Mouse (Mus musculus): ENCODE results near the gene Gm20388. TPM values are rescaled to one million over a fixed set of nuclear protein-coding genes. Genes with fewer than 3 reads are reported as not detected.

Gm20388 gene
- polyA plus RNA-seq, 1 experiment = 59.3 TPM

DNA sequence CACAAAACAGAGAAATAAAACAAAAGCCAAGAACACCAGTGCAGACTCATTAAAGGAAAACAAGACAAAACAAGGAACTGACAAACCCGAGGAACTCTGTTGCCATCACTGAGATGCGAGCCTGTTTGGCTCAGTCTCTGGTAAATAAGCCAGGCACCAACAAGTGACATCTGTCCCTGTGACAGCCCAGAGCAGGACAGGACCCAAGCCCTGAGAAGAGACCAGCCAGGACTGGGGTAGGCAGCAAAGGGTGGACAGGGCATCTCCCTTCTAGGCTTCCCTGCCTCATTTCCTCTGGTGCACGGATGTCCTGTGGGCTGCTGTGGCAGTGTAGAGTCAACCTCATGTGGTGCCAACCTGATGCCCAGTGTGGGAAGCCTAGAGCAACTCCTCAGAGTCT, 2752.5 kb downstream of the Gm20388 start:
- DNase-seq (ENCODE audit: low read depth) = no peak

DNA sequence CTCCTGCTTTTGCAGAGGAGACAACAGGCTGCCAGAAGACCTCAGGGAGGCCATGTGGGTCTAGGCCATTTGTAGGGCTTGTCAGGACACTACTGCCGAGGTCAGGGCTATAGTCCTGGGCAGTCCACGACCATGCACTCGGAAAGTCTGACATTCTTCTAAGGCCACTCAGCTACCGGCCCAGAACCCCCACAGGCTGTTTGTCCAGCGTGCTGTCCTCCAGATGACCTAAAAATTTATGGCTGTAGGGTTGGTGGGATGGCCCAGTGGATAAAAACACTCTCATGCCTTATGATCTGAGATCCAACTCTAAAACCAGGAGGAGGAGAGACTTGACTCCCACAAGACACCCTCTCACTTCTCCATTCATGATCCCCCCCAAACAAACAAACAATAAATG, 2753.0 kb downstream of the Gm20388 start:
- TF ChIP-seq POLR2A (IDR thresholded peaks at IDR 0.05; ENCODE audit: borderline replicate concordance, extremely low read depth, insufficient read depth, insufficient read length, poor library complexity, severe bottlenecking) (no peak), CTCF (IDR thresholded peaks at IDR 0.05; ENCODE audit: borderline replicate concordance, extremely low read depth, insufficient read depth, insufficient read length) (no peak)
- no peak for DNase-seq (ENCODE audit: low read depth)

More for the DNA sequence above, 2752.5 kb downstream of the Gm20388 start:
- TF ChIP-seq CTCF (IDR thresholded peaks at IDR 0.05; ENCODE audit: borderline replicate concordance, extremely low read depth, insufficient read depth, insufficient read length) (no peak), POLR2A (IDR thresholded peaks at IDR 0.05; ENCODE audit: borderline replicate concordance, extremely low read depth, insufficient read depth, insufficient read length, poor library complexity, severe bottlenecking) (no peak)

DNA sequence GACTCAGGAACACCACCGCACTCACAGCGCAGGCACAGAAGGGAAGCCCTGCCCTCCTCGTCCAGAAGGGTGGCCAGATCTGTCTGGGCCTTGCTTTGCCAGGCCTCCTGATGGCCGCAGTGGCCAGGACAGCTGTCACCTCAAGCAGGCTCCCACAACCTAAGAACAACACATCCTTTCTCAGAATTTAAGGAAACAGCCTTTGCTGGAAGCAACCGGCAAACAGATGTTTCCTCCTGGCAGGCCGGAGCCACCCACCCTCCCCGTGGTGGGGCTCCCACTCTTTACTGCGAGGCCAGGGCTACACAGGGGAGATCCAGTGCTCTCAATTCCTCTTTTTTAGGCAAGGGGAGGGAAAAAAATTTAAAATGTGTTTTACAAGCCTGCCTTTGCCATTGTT, 2754.6 kb downstream of the Gm20388 start:
- TF ChIP-seq CTCF (IDR thresholded peaks at IDR 0.05; ENCODE audit: borderline replicate concordance, extremely low read depth, insufficient read depth, insufficient read length) = no peak
- TF ChIP-seq POLR2A (IDR thresholded peaks at IDR 0.05; ENCODE audit: borderline replicate concordance, extremely low read depth, insufficient read depth, insufficient read length, poor library complexity, severe bottlenecking) = no peak
- peak; percentile 75 for DNase-seq (ENCODE audit: low read depth)

DNA sequence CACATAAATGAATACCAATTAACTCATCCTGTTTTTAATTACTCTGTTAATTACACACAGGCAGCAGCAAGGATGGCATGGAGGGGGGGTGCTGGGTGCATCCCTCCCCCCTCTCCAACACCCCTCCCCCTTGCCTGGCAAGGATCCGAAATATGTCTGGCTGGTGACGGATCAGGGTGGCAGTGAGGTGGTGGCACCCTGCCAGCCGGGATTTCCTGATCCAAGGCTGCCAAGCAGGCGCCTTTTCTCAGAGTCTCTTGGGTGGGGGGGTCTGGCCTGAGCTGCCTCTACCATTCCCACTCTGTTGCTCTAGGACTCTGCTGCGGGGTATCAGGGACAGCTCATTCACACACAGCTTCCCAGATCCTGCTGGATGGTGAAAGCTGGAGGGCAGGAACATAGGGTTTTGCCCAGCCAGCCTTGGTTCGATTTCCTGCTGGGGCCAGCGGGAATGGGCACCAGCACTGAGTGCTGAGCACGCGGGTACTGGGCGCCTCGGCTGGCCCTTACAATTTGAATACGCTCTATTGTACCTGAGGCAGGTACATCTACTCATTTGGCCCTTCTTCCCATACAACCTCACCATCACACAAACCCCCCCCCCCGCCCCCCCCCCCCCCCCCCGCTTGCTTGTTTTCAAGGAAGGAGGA, 2755.2 kb downstream of the Gm20388 start:
- peak; percentile 95 for DNase-seq (ENCODE audit: low read depth)
- TF ChIP-seq POLR2A (IDR thresholded peaks at IDR 0.05; ENCODE audit: borderline replicate concordance, extremely low read depth, insufficient read depth, insufficient read length, poor library complexity, severe bottlenecking) = no peak
- TF ChIP-seq CTCF (IDR thresholded peaks at IDR 0.05; ENCODE audit: borderline replicate concordance, extremely low read depth, insufficient read depth, insufficient read length) = no peak

DNA sequence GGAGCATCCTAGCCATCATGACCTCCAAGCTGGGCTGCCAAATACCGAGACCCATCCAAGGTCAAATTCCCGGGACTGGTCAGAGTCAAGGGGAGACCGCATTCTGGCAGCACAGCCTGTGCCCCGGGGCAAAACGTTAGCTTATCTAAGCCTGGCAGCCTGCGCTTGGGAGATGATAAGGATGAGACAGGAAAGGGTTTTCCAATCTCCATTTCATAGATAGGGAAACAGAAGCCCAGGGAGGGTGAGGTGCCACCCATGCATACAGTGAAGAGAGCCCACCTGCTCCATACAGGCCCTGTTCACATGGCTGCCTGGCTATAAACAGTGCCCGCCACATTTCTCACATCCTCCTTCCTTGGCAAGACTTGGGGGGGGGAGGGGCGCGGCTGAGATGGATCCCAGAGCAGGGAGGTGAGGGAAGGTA, 2755.7 kb downstream of the Gm20388 start:
- TF ChIP-seq POLR2A (IDR thresholded peaks at IDR 0.05; ENCODE audit: borderline replicate concordance, extremely low read depth, insufficient read depth, insufficient read length, poor library complexity, severe bottlenecking) (no peak), CTCF (IDR thresholded peaks at IDR 0.05; ENCODE audit: borderline replicate concordance, extremely low read depth, insufficient read depth, insufficient read length) (no peak)
- DNase-seq (ENCODE audit: low read depth) = peak; percentile 62

DNA sequence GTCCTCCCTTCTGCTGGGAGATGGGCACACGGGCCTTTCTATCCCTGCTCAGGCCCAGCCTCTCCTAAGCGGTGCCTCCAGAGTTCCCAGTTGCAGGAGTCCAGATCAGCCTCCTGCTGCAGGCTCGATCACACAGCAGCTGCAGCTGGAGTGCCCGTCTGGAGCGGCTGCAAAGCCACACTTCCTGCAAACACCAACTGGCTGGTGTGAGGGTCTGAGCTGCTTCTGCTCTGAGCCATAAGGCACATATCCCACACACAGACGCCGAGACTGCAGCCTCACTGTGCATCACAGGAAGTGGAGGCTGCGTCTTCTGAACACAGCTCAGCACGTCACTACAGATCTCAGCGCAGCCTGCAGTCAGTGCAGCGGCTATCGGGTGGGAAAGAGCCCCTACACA, 2756.2 kb downstream of the Gm20388 start:
- TF ChIP-seq POLR2A (IDR thresholded peaks at IDR 0.05; ENCODE audit: borderline replicate concordance, extremely low read depth, insufficient read depth, insufficient read length, poor library complexity, severe bottlenecking) = no peak
- peak; percentile 59 for DNase-seq (ENCODE audit: low read depth)

DNA sequence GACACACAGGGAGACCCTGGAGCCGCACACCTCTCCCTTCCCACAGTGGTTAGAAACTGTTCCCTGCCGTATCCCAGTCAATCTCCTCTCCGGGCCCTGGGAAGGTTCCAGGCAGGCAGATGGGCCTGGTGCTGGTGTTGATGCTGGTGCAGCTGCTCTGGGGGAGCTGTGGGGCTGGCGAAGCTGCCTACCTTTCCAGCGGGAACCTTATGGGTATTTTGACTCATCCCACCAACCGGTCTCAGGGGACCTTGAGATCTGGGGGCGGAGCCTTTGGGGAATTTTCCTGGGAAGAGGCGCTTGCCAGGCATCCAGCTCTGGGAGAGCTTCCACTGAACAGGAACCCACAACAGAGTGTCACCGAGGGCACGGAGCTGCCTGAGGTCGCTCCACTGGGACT, 2757.2 kb downstream of the Gm20388 start:
- DNase-seq (ENCODE audit: low read depth) = peak; percentile 38

DNA sequence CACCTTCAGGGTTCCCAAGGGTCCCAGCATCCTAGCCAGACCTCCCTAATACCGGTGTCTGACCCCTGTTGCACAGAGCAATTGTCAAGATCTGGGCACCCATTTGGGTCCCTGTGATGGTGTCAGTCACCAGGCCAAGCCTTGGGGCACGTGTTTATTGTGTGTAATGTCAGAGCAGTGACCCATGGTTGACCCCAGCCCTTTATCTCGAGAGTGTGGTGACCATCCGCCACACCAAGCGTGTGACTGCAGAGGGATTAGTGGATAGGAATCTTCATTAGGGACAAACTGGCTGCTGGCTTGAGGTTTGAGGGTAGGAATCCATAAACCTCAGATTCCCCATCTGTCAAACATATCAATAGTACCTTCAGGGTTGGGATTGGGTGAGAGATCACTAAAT, 2758.7 kb downstream of the Gm20388 start:
- TF ChIP-seq CTCF (IDR thresholded peaks at IDR 0.05; ENCODE audit: borderline replicate concordance, extremely low read depth, insufficient read depth, insufficient read length) (no peak), POLR2A (IDR thresholded peaks at IDR 0.05; ENCODE audit: borderline replicate concordance, extremely low read depth, insufficient read depth, insufficient read length, poor library complexity, severe bottlenecking) (no peak)
- no peak for DNase-seq (ENCODE audit: low read depth)

More for the DNA sequence above, 2757.2 kb downstream of the Gm20388 start:
- TF ChIP-seq POLR2A (IDR thresholded peaks at IDR 0.05; ENCODE audit: borderline replicate concordance, extremely low read depth, insufficient read depth, insufficient read length, poor library complexity, severe bottlenecking) (no peak), CTCF (IDR thresholded peaks at IDR 0.05; ENCODE audit: borderline replicate concordance, extremely low read depth, insufficient read depth, insufficient read length) (no peak)

DNA sequence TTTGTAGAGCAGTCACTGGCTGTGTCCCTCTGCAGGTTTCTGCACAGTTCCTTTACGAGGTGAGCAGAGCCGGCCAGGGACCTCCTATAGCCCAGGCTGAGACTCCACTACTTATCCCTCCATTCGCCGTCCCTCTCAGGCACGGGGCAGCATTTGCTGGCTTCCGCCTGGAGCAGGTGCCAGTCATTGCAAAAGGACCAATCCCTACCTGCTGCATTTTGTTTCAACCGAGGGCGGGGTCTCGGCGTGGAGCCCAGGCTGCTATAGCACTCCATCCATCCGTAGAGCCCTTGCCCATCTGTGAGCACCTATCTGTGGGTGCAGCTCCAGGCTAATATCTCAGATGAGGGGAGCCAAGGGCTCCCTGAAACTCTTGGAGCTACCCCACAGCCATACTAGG, 2759.4 kb downstream of the Gm20388 start:
- DNase-seq (ENCODE audit: low read depth) = peak; percentile 49
- TF ChIP-seq POLR2A (IDR thresholded peaks at IDR 0.05; ENCODE audit: borderline replicate concordance, extremely low read depth, insufficient read depth, insufficient read length, poor library complexity, severe bottlenecking) (no peak), CTCF (IDR thresholded peaks at IDR 0.05; ENCODE audit: borderline replicate concordance, extremely low read depth, insufficient read depth, insufficient read length) (no peak)

DNA sequence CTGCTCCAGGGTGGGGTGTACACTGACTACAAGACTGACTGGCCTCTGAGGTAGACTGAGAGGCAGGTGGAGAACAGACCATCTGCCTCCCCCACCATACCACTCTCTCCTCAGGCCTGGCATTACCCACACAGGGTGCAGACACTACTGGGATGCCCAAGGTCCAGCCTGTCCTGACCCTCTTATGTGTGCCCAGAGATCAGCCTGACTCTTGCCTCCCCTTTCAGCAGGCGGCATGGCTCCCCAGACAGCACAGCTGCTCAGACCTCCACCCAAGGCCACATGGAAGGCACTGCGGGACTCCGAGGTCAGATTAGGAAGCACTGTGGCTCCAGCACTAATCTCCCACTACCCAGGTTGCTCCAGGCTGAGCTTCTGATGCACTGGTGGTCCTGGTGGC, 2760.1 kb downstream of the Gm20388 start:
- TF ChIP-seq CTCF (IDR thresholded peaks at IDR 0.05; ENCODE audit: borderline replicate concordance, extremely low read depth, insufficient read depth, insufficient read length) (no peak), POLR2A (IDR thresholded peaks at IDR 0.05; ENCODE audit: borderline replicate concordance, extremely low read depth, insufficient read depth, insufficient read length, poor library complexity, severe bottlenecking) (no peak)
- no peak for DNase-seq (ENCODE audit: low read depth)

DNA sequence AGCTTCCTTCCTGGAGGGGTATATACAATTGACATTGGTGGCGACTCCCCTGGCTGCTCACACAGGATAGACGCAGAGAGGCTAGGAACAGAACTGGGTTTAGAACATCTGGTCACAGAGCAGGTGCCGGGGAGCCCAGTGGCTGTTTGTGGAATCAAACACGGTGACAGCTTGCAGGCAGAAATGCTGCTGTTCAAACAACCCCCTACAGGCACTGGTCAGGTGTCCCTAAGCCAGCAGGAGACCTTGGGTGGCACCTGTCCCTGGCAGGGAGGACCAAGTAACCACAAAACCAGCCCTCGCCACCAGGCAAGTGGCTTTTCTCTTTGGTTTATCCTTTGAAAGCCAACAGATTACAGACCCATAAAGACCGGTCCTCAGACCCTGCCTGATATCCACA, 2761.3 kb downstream of the Gm20388 start:
- TF ChIP-seq CTCF (IDR thresholded peaks at IDR 0.05; ENCODE audit: borderline replicate concordance, extremely low read depth, insufficient read depth, insufficient read length) = no peak
- TF ChIP-seq POLR2A (IDR thresholded peaks at IDR 0.05; ENCODE audit: borderline replicate concordance, extremely low read depth, insufficient read depth, insufficient read length, poor library complexity, severe bottlenecking) = no peak
- no peak for DNase-seq (ENCODE audit: low read depth)

DNA sequence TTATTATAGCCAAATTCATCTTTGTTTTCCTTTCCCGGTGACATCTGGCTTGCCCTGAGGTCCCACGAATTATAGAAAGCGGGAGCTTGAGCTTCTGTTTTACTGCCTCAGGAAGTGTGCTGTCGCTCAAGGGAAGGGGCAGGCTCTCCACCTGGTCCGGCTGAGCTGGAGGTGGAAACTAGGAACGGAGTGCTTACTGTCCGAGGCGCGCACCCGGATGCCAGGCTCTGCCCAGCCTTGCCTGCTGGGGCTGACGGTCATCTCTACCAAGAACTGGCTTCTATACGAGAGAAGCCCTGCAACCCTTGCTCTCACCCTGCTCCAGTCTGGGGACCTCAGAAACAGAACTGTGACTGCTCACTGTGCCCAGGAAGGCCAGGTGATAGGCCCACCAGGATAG, 2763.3 kb downstream of the Gm20388 start:
- TF ChIP-seq CTCF (IDR thresholded peaks at IDR 0.05; ENCODE audit: borderline replicate concordance, extremely low read depth, insufficient read depth, insufficient read length) (no peak), POLR2A (IDR thresholded peaks at IDR 0.05; ENCODE audit: borderline replicate concordance, extremely low read depth, insufficient read depth, insufficient read length, poor library complexity, severe bottlenecking) (no peak)
- DNase-seq (ENCODE audit: low read depth) = no peak

All from brain, embryonic 14.5 days (tissue).